Mouse (Mus musculus): ENCODE measurements at regions not wholly inside any gene's neighbourhood (a gene's known extent, or its start where the extent isn't known, plus 50 kb on each side); places are given as distances from the start of the nearest gene placed in this dataset.

GRCm38 (mm10) chr1:73532316-73532715 lies 516.6 kb upstream of the Tnp1 start:
- peak; percentile 58 to 63 for DNase-seq

GRCm38 (mm10) chr1:73531831-73532230 lies 516.1 kb upstream of the Tnp1 start:
- no peak for DNase-seq

GRCm38 (mm10) chr1:73530326-73530725 lies 514.6 kb upstream of the Tnp1 start:
- no peak for DNase-seq

- DNase-seq: peak; percentile 82 to 85
Observed at GRCm38 (mm10) chr1:73528623-73529022, 512.9 kb upstream of the Tnp1 start.

GRCm38 (mm10) chr1:73516441-73516840 lies 500.7 kb upstream of the Tnp1 start:
- DNase-seq: no peak

GRCm38 (mm10) chr1:73515781-73516180 lies 500.1 kb upstream of the Tnp1 start:
- DNase-seq: no peak

- no peak for DNase-seq
Observed at GRCm38 (mm10) chr1:73513822-73514221, 498.1 kb upstream of the Tnp1 start.

- DNase-seq: no peak
Observed at GRCm38 (mm10) chr1:73512836-73513235, 497.1 kb upstream of the Tnp1 start.

- no peak for DNase-seq
Observed at GRCm38 (mm10) chr1:73507071-73507754, 491.5 kb upstream of the Tnp1 start.

GRCm38 (mm10) chr1:73503611-73504010 lies 487.9 kb upstream of the Tnp1 start:
- DNase-seq: no peak

GRCm38 (mm10) chr1:73500671-73501070 lies 485.0 kb upstream of the Tnp1 start:
- DNase-seq: no peak

GRCm38 (mm10) chr1:73495971-73496749 lies 480.5 kb upstream of the Tnp1 start:
- DNase-seq: no peak

GRCm38 (mm10) chr1:73481956-73482355 lies 466.2 kb upstream of the Tnp1 start:
- no peak for DNase-seq

GRCm38 (mm10) chr1:73479349-73479920 lies 463.7 kb upstream of the Tnp1 start:
- DNase-seq: no peak

GRCm38 (mm10) chr1:73460598-73460997 lies 444.9 kb upstream of the Tnp1 start:
- DNase-seq: peak in 1 of 2 experiments; percentile 6

GRCm38 (mm10) chr1:73459754-73460534 lies 444.2 kb upstream of the Tnp1 start:
- no peak for DNase-seq

GRCm38 (mm10) chr1:73457261-73457660 lies 441.6 kb upstream of the Tnp1 start:
- DNase-seq: no peak

- DNase-seq: no peak
Observed at GRCm38 (mm10) chr1:73456359-73457062, 440.8 kb upstream of the Tnp1 start.

GRCm38 (mm10) chr1:73444216-73444890 lies 428.6 kb upstream of the Tnp1 start:
- DNase-seq: no peak

- DNase-seq: no peak
Observed at GRCm38 (mm10) chr1:73438385-73438784, 422.7 kb upstream of the Tnp1 start.

- DNase-seq: no peak
Observed at GRCm38 (mm10) chr1:73428101-73428500, 412.4 kb upstream of the Tnp1 start.

- DNase-seq: no peak
Observed at GRCm38 (mm10) chr1:73425049-73425448, 409.3 kb upstream of the Tnp1 start.

Data from cerebellum, adult 18-20 months (tissue).